ENCODE assay signal across 9 mouse cellular contexts in the genomic region with DNA sequence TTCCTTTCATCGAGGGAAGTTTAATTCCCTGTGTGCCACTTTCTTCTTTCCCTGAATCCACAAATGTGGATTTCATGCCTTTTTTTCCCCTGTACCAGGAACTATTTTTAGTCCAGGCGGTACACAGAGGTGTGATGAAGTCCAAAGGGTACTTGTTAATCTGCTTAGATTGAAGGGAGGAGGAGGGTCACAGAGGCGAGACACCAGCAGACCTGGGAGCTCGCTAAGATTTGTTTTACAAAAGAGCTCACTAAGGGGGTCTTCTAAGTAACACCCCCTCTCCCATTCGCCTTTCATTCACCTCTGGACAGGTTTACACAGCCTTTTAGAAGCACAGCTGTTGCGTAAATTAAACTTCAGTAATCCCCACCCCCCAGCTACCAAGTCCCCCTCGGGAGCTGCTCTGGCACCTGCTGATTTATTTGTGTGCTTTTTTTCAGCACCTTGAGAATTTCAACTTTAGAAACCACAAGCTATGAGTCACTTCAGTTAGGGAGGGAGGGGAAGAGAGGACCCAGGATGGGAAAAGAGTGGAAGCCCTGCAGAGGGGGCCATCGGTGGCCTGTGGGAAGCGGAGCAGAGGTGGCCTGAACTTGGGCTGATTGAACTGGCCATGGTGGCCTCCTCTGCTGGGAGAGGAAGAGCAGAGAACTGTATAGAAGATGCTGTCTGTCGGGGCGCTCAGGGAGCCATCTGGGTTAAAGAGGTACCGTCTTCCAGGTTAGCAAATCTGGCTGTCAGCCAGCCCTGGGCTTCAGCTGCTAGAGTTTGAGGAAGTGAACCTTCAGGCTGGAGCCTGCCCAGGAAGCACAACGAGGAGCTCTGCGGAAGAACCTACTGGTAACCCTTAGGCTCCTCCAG.
DNase-seq lines count a peak whose midpoint lies in the region; ATAC-seq and TF ChIP-seq lines count a peak whose summit lies in the region.
"Had no signal": no experiment of that assay in that cellular context is flagged by ENCODE, and none has a peak within 500 bp of the region (broad histone marks: within the 10 kb centered on the region; RNA-seq: fewer than 3 reads in every experiment).

No protein-coding gene starts in this region.

- no peaks in the 10 kb centered on the region for H3K9me3 ChIP-seq in embryonic facial prominence, embryonic 15.5 days (replicated peaks)

- 0 out of 2 replicates have a peak overlapping the region, but pooled peaks have one; percentile 10 for H3K4me2 ChIP-seq in embryonic facial prominence, embryonic 15.5 days (replicated peaks)

- 22% methylated on average over 14 of the region's 14 CpGs for WGBS in embryonic facial prominence, embryonic 15.5 days
- WGBS in liver, adult 2 months: 25% methylated on average over 14 of the region's 14 CpGs

- peak; percentile 19 for DNase-seq in CD4-positive, CD25-positive, alpha-beta regulatory T cell, adult 2 months (ENCODE audit: low read depth, low spot score)
- DNase-seq in CD4-positive helper T cell, adult 2 months (ENCODE audit: low read depth, low spot score): peak; percentile 10
- peak; percentile 45 for DNase-seq in liver, adult 2 months (ENCODE audit: extremely low read depth, low read depth, low spot score)
- DNase-seq in spleen, adult 18-20 months: peak; percentile 39 to 63
- no peak for DNase-seq in layer of hippocampus, adult 8-10 months (ENCODE audit: low spot score in 2 of 2)
- DNase-seq in ovary, adult 18-20 months (ENCODE audit: low spot score): no peak

- H3K79me2 ChIP-seq in liver, adult 2 months (ENCODE audit: control insufficient read depth, insufficient read depth, low read length): no peaks in the 10 kb centered on the region

- no peak for TF ChIP-seq CTCF in liver, adult 2 months (IDR thresholded peaks at IDR 0.05; ENCODE audit: low read depth, low read length)

- TF ChIP-seq POLR2A in liver, adult 2 months (IDR thresholded peaks at IDR 0.05; ENCODE audit: extremely low read depth, insufficient read depth, low read length): no peak

- H3K9ac ChIP-seq in embryonic facial prominence, embryonic 15.5 days: no peak overlapping the region
- H3K9ac ChIP-seq in liver, adult 2 months (ENCODE audit: low read depth, low read length): no peak overlapping the region

- H3K27me3 ChIP-seq in embryonic facial prominence, embryonic 15.5 days: no peaks in the 10 kb centered on the region
- no peaks in the 10 kb centered on the region for H3K27me3 ChIP-seq in liver, adult 2 months (ENCODE audit: control insufficient read depth, insufficient read depth, low read length)

- no peaks in the 10 kb centered on the region for H3K36me3 ChIP-seq in embryonic facial prominence, embryonic 15.5 days
- no peaks in the 10 kb centered on the region for H3K36me3 ChIP-seq in liver, adult 2 months (ENCODE audit: control insufficient read depth, insufficient read depth, low read length)

- ATAC-seq in CD4-positive, CD25-positive, alpha-beta regulatory T cell, adult 4 months: no peak
- ATAC-seq in embryonic facial prominence, embryonic 15.5 days (ENCODE audit: insufficient number of reproducible peaks, low FRiP score, low TSS enrichment, low read depth): 0 out of 2 replicates have a peak, but pooled peaks have one; percentile 27

- H3K4me3 ChIP-seq in embryonic facial prominence, embryonic 15.5 days (replicated peaks): no peak overlapping the region
- H3K4me3 ChIP-seq in liver, adult 2 months (ENCODE audit: insufficient read depth, low read depth, low read length): no peak overlapping the region
- H3K4me3 ChIP-seq: heart, adult 2 months had no signal

- H3K27ac ChIP-seq in embryonic facial prominence, embryonic 15.5 days (replicated peaks): peak overlapping the region; percentile 44; the same call in 1 of the 2 replicates
- no peak overlapping the region for H3K27ac ChIP-seq in liver, adult 2 months (replicated peaks; ENCODE audit: insufficient read depth, low read depth, low read length)
- H3K27ac ChIP-seq: heart, adult 2 months had no signal

- peaks cover 18% of the 10 kb centered on the region for H3K4me1 ChIP-seq in embryonic facial prominence, embryonic 15.5 days
- H3K4me1 ChIP-seq in liver, adult 2 months (ENCODE audit: control insufficient read depth, insufficient read depth, low read length): no peaks in the 10 kb centered on the region; the same call in 1 of the 2 replicates

Comparison
In these comparisons a context has a peak if more than half of its experiments do, and no peak if none do; other contexts are left out.
1. DNase-seq: peak in CD4-positive, CD25-positive, alpha-beta regulatory T cell, adult 2 months (single experiment), CD4-positive helper T cell, adult 2 months (single experiment), liver, adult 2 months (single experiment) and spleen, adult 18-20 months (2 of 2); none in layer of hippocampus, adult 8-10 months (0 of 2) and ovary, adult 18-20 months (single experiment).